Mouse (Mus musculus): ENCODE results near the gene Selenow. TPM values are rescaled to one million over a fixed set of nuclear protein-coding genes. Genes with fewer than 3 reads are reported as not detected.

The Selenow gene
- total RNA-seq (2021), result 100 to 1,000 TPM; 181 to 202 TPM
- long read RNA-seq, experiment 1, transcript Selenow-201 (6 exons, 736 nt), result major isoform, 256 of 272 reads
- long read RNA-seq, experiment 1, partial matches to known transcripts, result 7 of 272 reads
- long read RNA-seq, experiment 1, other reads (novel, unspliced or antisense), result 9 of 272 reads
- long read RNA-seq, experiment 2, transcript Selenow-201 (6 exons, 736 nt), result major isoform, 149 of 166 reads
- long read RNA-seq, experiment 2, partial matches to known transcripts, result 10 of 166 reads
- long read RNA-seq, experiment 2, other reads (novel, unspliced or antisense), result 7 of 166 reads

DNA sequence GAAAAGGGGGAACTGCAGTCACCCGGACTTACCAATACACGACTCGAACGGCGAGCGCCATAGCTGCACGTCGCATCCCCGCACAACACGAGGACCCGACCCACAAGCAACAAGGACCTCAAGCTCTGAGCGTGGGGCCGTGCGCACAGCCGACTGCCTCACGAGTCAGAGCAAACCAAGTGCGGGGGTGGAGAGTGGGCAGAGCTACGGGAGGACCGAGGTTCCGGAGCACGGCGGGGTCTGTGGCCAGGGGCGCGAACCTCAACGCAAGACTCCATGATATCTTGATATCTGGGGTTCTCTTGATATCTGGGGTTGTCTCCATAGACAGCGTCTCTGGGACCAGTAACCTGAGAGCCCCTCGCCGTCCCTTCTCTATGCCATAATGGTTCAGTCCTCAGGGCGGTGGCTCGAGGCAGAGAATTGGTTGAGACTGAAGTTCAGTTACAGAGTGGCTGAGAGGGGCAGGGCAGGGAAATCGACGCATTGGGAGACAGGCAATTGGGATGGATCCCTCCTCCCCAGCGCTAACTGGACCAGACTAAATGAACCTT is at the start of gene Selenow:
Gene Selenow (minus strand): TSS at position 183 of the 554 bp plus-strand sequence.
- peak; percentile 94 to 95 for DNase-seq

DNA sequence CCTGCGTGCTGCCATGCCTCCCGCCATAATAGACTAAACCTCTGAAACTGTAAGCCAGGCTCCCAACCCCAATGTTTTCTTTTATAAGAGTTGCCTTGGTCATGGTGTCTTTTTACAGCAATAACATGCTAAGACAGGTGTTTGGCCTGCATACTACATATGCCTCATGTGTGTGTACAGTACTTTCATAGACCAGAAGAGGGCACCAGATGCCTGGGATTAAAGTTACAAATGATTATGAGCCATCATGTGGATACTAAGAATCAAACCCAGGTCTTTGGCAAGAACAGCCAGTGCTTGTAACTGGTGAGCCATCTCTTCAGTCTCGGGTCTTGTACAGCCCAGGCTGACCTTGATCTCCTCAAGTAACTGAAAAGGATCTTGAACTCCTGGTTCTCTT is 47.5 kb upstream of the Selenow start:
- DNase-seq, result no peak

DNA sequence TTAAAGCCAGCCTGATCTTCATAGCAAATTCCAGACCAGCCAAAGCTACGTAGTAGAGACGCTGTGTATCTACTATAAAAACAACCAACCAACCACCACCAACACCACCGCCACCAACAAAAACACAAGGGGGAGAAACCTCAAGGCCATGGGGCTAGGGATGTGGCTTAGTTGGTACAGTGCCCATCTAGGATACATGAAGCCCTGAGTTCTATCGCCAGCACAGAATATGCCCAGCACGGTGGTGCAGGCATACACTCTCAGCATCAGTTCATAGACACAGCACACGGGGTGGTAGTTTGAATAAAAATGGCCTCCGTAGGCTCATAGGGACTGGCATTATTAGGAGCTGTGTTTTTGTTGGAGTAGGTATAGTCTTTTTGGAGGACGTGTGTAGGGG is 46.1 kb upstream of the Selenow start:
- DNase-seq, result no peak

DNA sequence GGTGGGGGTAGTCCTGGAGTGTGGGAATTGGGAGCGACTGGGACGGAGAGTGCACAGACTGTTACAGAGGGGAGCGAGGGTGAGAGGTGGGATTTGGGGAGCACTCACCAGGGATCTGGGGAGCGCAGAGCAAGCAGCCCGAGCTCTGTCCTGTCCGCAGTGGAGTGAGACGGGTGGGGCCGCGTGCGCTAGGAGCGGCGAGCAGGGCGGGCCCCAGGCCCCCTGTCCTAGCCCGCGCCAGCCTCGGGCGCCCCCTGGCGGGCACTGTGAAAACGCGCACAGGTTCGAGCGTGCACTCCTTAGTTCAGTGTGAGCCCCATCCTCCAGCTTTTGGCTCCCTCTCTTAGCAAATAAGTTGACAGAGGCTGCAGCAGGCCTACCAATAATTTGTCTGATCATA is 45.1 kb upstream of the Selenow start, which contains the start of gene Ehd2:
Gene Ehd2 (minus strand): TSS at position 256 of the 400 bp plus-strand sequence.
- DNase-seq, result peak; percentile 88 to 91

DNA sequence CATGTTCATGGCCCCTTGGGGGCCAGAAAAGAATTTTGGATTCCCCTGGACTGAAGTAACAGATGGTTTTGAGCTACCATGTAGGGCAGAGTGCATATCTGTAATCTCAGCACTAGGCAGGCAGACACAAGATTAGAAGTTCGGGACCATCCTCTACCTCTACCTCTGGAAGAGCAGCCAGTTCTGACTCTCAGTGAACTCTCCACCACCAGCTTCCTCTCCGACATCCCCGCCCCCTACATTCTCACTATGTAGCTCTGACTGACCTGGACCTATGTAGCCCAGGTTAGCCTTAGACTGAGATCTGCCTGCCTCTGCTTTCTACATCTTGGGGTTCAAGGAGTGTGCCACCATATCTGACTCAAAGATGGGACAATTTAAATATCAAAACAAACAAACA is 44.3 kb upstream of the Selenow start:
- DNase-seq, result no peak

DNA sequence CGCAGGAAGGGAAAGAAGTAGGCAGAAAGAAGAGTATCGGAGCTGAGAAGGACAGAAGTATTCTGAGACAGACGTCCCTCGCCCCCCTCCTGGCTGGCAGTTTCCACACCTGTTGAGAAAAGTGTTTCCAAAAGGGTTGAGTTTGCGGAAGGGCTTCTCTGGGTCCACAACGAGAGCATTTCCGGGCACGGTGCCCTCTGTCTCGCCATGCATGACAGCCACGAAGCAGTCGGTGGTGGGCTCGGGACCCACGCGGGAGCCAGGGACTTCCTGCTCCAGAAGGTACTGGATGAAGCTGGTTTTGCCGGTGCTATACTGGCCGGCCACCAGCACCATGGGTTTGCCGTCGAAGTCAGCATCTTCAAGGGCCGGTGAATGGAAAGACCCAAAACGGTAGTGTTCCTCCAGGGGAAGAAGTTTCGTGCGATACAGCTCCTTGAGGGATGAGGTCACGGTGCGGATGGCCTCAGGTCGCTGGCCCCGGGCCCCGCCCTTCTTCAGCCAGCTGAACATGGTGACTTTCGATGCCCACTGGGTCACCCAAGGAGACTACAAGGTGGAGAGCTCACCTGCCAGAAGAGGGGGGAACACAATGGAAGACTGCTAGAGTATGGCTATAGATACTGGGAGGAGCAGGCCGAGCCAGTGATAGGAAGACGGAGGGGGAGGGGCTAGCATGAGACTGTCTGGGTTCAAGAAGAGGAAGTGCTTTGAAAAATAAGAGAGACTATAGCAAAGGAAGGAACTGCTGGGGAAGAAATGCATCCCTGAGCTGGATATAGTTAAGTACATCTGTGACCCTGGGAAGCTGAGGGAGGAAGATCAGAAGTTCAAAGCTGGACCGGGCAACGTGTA is 41.8 kb upstream of the Selenow start:
- no peak for DNase-seq

DNA sequence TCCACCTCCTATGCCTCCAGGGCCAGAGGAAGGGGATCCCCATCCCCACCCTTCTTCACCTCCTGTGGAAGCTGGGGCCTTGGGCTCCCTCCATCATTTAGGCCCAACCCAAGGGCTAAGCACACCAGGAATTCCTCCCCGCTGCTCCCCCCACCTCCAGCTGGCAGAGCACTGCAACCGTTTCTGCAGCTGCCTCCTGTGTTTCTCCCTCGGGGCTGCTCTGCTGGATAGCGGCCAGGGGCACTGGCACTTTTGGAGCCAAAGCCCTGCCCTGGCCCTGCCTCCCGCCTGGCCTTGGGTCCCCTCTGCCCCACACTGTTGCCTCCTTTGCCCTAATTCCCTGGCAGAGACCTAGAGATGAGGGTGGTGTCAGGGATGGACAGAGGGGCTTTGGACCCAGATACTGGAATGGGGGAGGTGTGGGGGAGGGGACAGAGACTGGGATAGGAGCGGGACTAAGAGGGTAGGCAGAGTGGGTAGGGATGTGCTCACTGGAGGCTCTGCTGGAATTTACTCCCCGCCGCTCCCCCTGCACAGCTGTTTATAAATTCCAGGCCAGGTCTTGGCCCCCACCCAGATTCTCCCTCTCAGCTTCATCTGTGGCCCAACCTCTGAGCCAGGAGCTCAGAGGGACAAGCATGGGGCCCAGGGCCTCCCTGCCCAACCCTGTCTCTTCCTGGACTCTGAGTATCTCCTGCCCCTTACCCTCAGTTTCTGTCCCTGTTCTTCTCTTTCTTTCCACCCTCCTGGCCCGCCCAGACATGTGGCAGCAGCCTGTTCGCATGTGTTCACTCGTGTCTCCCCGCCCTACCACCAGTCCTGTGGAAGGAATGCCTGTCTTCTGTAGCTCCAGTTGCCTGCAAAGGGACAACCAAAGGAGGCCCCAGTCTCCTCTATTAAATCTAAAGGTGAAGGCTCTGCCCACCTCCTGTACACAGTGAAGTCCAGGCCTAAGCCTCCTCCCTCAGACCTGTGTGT is 40.4 kb upstream of the Selenow start:
- peak; percentile 94 to 95 for DNase-seq

DNA sequence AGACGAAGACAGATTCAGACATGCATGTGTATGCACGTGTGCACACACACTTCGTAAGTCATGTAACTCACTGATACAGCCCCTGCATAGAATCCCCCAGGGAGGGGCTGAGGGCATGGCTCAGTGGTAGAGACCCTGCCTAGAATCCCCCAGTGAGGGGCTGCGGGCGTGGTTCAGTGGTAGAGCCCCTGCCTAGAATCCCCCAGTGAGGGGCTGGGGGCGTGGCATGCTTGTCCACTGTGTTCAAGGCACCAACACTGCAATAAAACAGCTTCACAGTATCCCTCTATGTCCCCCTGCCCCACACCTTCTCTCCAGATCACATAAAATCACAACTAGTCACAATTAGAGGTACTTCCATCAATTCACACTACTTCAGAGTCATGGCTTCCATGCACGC is 39.6 kb upstream of the Selenow start:
- DNase-seq, result no peak

DNA sequence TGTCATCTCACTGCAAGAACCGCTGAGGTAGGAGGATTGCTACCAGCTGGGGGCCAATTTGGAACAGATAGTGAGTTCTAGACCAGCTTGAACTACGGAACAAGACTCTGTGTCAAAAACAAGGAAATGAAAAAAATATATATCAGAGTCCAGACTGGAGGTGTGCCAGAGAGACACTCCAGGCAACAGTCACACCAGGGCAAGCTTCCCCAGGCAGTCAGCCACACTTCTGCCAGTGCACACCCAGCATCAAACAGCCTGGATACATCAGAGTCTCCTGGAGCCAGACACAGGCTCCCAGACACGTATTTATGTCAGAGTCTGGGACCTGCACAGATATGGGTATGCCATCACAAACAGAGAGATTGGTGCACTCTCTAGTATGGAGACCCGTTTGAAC is 39.0 kb upstream of the Selenow start:
- peak; percentile 54 to 56 for DNase-seq

DNA sequence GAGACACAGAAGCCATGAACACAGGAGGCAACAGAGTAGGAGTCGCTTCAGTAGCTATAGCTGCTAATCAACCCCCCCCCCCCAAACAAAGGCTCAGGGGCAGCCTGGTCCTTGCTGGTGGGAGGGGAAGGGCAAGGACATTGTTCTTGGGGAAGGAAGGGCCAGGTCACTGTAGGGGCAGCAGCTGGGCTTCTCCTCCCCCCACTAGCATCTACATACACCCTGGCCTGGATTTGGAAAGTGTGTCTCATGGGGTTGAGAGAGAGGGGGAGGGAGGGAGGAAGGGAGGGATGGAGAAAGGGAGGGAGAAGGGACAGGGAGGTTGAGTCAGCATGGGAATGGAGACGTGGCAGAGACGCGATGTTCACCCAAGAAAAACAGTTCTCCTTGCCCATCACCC is 38.5 kb upstream of the Selenow start:
- peak in 1 of 2 experiments; percentile 78 for DNase-seq

DNA sequence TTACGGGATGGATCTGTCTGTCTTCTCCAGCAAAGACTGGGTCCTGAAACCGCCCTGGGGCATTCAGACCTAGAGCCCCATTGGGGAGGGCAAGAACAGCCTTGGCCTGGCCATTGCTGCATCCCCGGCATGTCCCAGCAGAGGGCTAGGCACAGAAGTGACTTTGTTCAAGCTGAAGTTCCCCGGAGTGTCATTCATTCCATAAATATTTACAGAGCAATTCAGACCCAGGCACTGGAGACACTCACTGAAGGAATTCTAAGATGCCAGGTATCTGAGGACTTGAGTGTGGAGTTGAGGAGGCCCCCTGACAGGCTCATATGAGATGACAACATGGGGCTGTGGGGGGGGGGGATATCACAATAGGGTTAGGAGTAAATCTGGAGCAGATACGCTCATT is 33.9 kb upstream of the Selenow start:
- no peak for DNase-seq

DNA sequence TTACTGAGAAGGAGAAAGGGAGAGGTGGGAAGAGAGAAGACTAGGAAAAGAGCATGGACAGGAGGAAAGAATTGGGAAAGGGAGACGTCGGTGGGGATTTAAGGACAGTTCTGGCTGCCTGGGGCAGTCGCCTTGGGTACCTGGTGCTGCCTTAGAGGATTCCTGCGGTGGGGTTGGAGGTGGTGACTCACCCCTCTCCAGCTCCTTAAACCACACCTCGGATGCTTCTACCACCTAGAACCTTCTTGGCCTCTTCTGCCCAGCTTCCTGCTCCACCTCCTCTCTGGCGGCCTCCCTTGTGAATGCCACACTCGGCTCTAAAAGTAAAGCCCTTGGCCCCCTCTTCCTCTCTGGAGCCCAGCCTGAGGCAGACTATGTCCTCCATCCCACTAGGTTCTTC is 33.3 kb upstream of the Selenow start:
- DNase-seq, result peak in 1 of 2 experiments; percentile 65

DNA sequence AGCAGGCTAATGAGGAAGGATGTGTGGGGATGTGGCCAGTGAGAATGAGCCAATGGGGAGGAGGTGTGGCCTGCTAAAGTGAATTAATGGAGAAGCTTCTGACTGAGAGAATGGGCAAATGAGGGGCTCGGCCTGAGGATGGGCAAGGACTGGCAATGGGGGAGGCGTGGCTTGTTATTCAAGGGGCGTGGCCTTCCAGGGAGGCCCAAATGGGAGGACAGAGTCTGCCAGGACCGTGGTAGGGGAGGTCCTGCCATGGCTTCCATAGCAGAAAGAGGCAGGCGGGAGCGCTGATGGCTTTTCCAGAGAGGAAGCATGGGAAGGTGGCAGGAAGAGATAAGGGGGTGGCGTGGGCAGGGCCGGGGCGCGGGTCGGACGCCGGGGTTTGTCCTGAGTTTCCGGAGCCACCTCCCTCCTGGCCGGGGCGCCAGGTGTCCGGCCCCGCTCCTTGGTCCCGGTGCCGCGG is 32.8 kb upstream of the Selenow start:
- DNase-seq, result peak; percentile 84 to 92

DNA sequence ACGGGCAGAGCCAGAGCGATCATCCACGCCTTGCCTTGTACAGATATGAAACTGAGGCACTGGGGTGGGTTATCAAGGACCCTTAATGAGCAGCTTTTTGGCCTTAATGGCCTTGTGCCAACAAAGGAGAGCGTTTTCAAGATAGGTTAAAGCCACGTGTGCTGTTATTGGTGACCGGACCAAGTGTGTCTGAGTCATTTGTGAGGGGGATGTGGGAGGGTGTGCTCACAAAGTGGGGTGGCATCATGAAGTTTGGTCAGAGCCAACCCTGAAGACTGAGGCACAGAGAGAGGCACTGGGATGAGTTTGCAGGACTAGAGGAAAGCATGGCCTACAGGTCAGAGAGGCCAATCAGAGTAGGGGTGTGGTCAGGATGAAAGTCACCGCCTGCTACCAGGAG is 32.2 kb upstream of the Selenow start:
- DNase-seq, result no peak

DNA sequence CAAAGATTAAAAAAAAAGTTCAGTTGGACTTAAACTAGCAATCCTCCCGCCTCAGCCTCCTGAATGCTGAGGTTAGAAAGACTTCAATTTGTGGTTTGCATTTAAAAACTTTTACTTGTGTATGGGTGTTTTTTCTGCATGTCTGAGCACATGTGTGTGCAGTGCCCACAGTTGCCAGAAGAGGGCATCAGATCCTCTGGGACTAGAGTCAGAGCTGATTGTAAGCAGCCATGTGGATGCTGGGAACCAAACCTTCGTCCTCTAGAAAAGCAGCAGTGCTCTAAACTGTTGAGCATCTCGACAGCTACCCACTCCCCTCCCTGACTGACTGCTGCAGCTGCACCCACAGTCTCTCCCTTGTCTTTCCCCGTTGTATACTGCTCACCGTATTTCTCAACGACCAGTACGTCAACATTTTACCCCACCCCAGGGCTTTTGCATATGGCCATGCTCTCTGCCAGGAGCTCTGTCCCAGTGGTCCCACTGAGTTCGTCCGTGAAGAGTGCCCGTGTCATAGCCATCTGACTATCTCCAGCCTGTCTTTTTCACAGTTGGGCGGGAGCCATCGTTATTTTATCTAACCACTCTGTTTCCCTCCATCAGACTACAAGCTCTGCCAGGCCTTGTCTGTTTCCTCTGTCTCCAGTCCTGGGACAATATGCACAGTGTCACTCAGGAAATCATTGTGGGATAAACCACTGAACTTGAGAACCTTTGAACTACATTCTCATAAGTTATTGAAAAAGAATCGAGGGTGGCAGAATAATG is 31.3 kb upstream of the Selenow start:
- no peak for DNase-seq

DNA sequence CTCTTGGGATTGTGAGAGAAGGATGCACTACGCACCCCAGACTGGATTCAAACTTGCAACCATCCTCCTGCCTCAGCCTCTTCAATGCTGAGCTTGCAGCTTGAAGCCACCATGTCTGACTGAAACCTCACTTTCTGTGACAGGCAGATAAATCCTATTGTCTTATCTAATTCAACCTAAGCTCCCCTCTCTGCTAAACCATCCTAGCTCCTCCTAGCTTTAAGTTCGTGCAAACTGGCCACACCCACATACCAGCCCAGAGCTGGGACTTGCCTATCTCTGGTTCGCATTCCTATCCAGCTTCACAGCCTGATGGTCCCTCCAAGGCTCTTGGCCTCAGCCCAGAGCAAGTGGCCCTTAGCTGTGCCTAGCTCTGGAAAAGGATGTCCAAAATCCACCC is 30.2 kb upstream of the Selenow start:
- DNase-seq, result no peak

DNA sequence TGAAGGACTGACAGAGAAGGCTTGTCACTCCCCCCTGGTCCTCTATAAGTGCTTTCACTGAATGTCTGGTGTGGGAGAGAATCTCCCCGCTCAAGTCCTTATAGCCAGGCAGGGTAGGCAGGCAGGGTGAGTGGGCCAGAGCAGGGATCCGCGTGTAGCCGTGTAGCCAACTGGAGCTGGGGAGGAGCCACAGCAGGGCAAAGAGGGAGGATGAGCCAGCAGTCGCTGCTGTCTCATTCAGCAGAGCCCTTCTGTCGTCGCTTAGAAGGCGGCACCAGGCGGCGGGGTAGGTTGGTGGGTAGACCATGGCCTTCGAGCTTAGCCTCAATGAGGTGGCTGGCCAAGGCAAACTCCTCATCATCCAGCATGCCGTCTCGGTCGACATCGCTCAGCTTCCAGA is 27.8 kb upstream of the Selenow start:
- DNase-seq, result no peak

DNA sequence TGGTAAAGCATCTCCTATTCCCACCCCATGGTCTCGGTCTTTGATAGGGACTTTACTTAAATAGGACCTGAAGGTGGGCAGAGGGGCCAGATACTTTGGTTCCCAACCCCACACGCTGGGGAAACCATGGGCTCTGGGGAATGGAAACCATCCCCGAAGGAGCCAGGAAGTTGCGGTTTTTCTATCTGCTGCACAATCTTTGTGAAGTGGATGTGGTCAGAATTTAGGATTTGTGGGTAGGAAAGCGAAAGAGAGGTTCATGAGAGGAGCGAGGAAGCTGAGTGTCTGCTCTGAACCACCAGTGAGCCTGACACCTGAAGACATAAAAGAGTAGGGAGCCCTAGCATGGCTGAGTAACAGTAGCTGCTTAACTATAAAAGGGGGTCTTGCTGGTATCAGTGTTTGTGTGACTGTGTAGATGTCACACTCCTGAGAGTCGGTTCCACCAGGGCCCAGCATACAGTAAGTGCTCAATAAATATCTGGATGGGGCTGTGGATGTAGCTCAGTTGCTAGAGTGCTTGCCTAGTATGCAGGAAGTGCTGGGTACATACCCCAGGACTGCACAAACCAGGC is 27.1 kb upstream of the Selenow start:
- DNase-seq, result no peak

DNA sequence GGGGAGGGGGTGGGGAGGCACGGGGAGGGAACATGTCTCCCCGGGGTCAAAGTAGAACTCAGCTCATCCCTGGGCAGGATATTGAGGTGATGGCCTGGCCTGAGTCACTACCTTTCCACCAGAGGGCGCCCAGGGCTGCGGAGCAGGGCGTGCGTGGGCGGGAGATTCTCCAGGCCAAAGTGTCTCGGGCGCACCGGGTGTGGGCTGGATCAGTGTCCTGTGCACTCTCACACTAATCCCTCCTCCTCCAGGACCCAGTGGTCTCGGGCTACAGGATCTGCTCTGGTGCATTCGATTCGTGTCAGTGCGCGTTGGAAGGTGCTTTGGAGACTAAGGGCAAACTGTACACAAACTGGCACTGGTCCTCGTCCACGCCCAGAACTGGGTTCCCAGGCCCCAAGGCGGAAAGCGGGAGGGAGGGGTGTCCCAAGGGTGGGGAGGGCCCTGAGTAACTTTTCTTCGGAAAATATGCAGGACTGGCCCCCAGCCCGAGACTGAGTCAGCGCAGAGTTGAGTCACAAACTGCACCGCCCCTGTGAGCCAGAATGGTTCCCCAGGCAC is 26.3 kb upstream of the Selenow start:
- DNase-seq, result peak; percentile 96 to 97

DNA sequence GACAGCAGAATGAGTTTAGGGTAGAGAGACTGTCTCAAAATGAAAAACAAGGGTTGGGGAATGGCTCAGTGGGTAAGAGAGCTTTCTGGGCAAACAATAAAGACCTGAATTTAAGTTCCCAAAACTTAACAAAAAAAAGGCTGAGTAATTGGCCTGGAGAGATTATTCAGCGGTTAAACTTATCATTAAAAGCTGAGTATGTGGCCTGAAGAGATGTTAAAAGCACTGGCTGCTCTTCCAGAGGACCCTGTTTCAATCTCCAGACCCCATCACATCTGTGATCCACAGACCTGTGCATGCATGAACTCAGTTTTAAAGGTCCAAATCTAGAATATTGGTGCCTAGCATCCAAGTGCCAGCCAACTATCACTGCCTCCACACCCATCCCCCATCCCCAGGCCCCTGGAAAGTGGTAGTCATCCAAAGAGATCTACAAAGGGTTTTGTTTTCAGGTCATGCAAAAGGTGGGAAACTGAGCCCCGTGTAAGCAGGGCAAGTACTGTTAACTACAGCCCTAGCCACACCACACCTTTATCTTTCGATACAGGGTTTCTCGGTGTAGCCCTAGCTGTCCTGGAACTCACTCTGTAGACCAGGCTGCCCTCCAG is 25.6 kb upstream of the Selenow start:
- no peak for DNase-seq
